Mouse (Mus musculus) liver, embryonic 14.5 days (tissue): ENCODE measurements around the gene Tbcb.

Source experiments
- CTCF ChIP-seq: IDR thresholded peaks from 2 replicates; pipeline ENCODE4 v1.5.1; 2016; ENCODE audit warnings: antibody characterized with exemption, low read depth, control low read depth
- EP300 ChIP-seq: IDR thresholded peaks from 2 replicates; pipeline ENCODE4 v1.6.1; 2016; ENCODE audit warnings: antibody characterized with exemption, low read depth

DNA sequence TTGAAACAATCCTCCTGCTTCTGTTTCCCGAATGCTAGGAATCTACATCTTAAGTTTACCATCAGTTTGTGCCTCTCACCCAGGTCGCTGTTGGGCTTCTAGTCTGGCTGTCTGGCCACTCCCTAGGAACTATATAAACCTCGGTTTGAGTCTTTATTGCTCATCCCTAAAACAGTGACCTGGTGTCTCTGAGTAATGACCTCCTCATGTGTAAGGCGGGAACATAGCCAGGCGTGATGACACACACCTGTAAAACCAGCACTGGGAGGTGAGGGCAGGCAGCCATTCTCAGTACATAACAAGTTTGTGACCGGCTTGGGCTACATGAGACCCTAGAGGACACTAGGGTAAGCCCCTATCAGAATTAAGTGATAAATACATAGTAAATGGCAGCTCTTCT lies 36.6 kb downstream of the Tbcb start:
- TF ChIP-seq CTCF (no peak), EP300 (no peak)
